Mouse (Mus musculus): ENCODE data around the gene Ckap5. TPM values are rescaled to one million over a fixed set of nuclear protein-coding genes. Genes with fewer than 3 reads are reported as not detected.

Gene Ckap5
- polyA plus RNA-seq, 1 experiment from 2014 or later = 32.8 TPM

Other genes starting within 250 kb of the Ckap5 start
- 6.0 and 6.7 TPM in 2 replicates for gene 1110051M20Rik, start 82.1 kb upstream of the Ckap5 start, polyA plus RNA-seq (2015; fragmentation: Nextera tagmentation; extraction: Ambion mirVana)
- gene Lrp4, start 69.3 kb upstream of the Ckap5 start, polyA plus RNA-seq (2015; fragmentation: Nextera tagmentation; extraction: Ambion mirVana) = 1.4 and 1.7 TPM in 2 replicates
- gene F2, start 109.7 kb downstream of the Ckap5 start, polyA plus RNA-seq (2015; fragmentation: Nextera tagmentation; extraction: Ambion mirVana) = 541 and 638 TPM in 2 replicates
- 2.5 and 3.3 TPM in 2 replicates for gene Zfp408, start 123.0 kb downstream of the Ckap5 start, polyA plus RNA-seq (2015; fragmentation: Nextera tagmentation; extraction: Ambion mirVana)
- gene Arhgap1, start 123.1 kb downstream of the Ckap5 start, polyA plus RNA-seq (2015; fragmentation: Nextera tagmentation; extraction: Ambion mirVana) = 42.1 and 42.5 TPM in 2 replicates
- gene Atg13, start 183.8 kb downstream of the Ckap5 start, polyA plus RNA-seq (2015; fragmentation: Nextera tagmentation; extraction: Ambion mirVana) = 14.6 and 16.3 TPM in 2 replicates
- gene Harbi1, start 184.1 kb downstream of the Ckap5 start, polyA plus RNA-seq (2015; fragmentation: Nextera tagmentation; extraction: Ambion mirVana) = 7.9 and 9.1 TPM in 2 replicates
- 5.5 and 6.1 TPM in 2 replicates for gene Ambra1, start 203.4 kb downstream of the Ckap5 start, polyA plus RNA-seq (2015; fragmentation: Nextera tagmentation; extraction: Ambion mirVana)